Mouse (Mus musculus) heart, embryonic 16.5 days (tissue): ENCODE measurements around the gene Pja2. TPM values are rescaled to one million over a fixed set of nuclear protein-coding genes. Genes with fewer than 3 reads are reported as not detected.
"Not testable (repeated sequence)": the region's sequence is repeated elsewhere in the genome, so short reads cannot be mapped to it uniquely, and the experiment has no call there.

Experiments used
- ATAC-seq: fragments of 200-750 bp; cut with Nextera tagmentation; replicated peaks from 2 replicates; pipeline ENCODE4 v1.8.0; 2017; ENCODE audit warnings: moderate number of reproducible peaks; ENCODE audit not compliant: insufficient read depth, low FRiP score; ENCODE audit errors: extremely low read depth
- H3K27ac ChIP-seq: fragments of 300-500 bp; sonication (generic); 2 replicates; pipeline ENCODE4 v1.5.1; 2014; ENCODE audit warnings: mild to moderate bottlenecking, low read length, control low read depth, moderate library complexity
- H3K27me3 ChIP-seq: fragments of 300-500 bp; sonication (generic); 2 replicates; pipeline ENCODE4 v1.6.1; 2014; ENCODE audit warnings: low read length, mixed read lengths; ENCODE audit not compliant: control insufficient read depth, insufficient read depth
- H3K36me3 ChIP-seq: fragments of 300-500 bp; sonication (generic); 2 replicates; pipeline ENCODE4 v1.6.1; 2014; ENCODE audit not compliant: control insufficient read depth, insufficient read depth
- H3K4me1 ChIP-seq: fragments of 300-500 bp; sonication (generic); 2 replicates; pipeline ENCODE4 v1.6.1; 2014; ENCODE audit warnings: low read length, mixed read lengths; ENCODE audit not compliant: control insufficient read depth, insufficient read depth
- H3K4me2 ChIP-seq: fragments of 300-500 bp; sonication (generic); 2 replicates; pipeline ENCODE4 v1.6.1; 2014; ENCODE audit warnings: low read depth, mild to moderate bottlenecking, control low read depth, low read length
- H3K4me3 ChIP-seq: fragments of 300-500 bp; sonication (generic); 2 replicates; pipeline ENCODE4 v1.5.1; 2014; ENCODE audit warnings: mild to moderate bottlenecking, control low read depth, low read length
- H3K9ac ChIP-seq: fragments of 300-500 bp; sonication (generic); 2 replicates; pipeline ENCODE4 v1.6.1; 2014; ENCODE audit warnings: low read length, control low read depth
- H3K9me3 ChIP-seq: fragments of 300-500 bp; sonication (generic); replicated peaks from 2 replicates; pipeline ENCODE4 v1.6.1; 2016; ENCODE audit warnings: low read length; ENCODE audit not compliant: control insufficient read depth
- WGBS: fragments of 180-500 bp; shearing (Covaris S2); extraction: QIAGEN DNeasy Blood & Tissue Kit; methylation state at CpG from one replicate; pipeline ENCODE4 v1.1.7; 2014; 5-methylcytosine and 5-hydroxymethylcytosine counted together
- polyA plus RNA-seq: library from polyadenylated mRNA; unstranded; fragments of >200 nt; fragmentation: Nextera tagmentation; extraction: Ambion mirVana; gene quantifications from 2 replicates; pipeline ENCODE4 v1.2.1, GENCODE M21; 2015

Gene Pja2
- polyA plus RNA-seq, 1 experiment from 2014 or later: 83.4 TPM

DNA sequence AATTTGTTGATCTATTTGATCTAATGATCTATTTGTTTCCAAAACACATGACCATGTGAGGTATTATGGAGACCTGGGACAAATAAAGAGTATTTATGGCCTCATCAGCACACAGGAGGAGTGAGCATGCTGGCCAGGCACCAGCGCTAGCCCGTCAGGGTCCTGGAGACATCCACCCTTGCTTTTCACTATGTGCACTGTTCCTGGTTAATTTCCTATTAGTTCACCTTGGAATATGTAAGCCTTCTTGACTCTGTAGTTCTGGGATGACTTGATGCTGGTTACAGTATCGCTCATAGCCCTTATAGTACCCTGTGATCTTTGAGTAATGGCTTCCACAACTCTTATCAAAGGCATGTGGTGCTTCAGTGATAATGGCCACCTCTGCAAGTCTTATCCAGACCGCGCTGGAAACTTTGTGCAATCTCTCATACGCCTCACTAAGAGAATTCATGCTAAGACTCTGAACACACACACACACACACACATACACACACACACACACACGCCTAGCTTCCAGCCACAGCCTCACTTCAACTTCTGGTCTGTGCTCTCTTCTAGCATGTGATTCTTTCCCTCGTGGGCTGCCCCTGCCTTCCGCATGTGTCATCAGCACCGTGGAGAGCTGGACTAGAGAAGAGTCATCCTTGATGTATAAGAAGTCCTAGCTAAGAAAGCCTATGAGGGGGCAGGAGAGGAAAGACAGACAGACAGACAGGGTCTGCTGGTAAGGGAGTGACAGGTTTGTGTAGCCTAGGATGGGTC is 57.2 kb downstream of the Pja2 start:
- 59% methylated on average over 10 of the region's 10 CpGs for WGBS
- no peak for ATAC-seq
- H3K27me3 ChIP-seq: no peaks in the 10 kb centered on the region
- no peak overlapping the region for H3K27ac ChIP-seq
- no peak overlapping the region for H3K9ac ChIP-seq
- H3K4me2 ChIP-seq: no peak overlapping the region
- peaks cover 3% of the 10 kb centered on the region; the same call in 1 of the 2 replicates for H3K4me1 ChIP-seq
- H3K4me3 ChIP-seq: no peak overlapping the region
- H3K9me3 ChIP-seq: no peaks in the 10 kb centered on the region
- peaks cover 9% of the 10 kb centered on the region; the same call in 1 of the 2 replicates for H3K36me3 ChIP-seq

DNA sequence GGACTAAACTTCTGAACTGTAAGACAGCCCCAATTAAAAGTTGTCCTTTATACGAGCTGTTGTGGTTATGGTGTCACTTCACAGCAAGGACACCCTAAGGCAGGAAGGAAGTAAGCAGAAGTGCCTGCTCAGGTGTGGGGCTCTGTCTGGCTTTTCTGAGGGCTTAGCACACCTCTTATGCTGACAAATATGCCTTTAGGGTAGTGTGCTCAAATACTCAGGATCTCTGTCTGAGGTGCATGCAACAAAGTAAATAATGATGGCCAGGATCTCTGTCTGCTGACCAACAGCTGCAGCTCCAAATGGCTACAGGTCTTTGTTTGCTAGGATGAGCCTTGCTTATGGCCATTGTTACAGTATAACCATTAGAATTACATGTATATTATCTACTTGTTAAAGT is 71.1 kb downstream of the Pja2 start:
- no peak overlapping the region for H3K4me2 ChIP-seq
- H3K4me3 ChIP-seq: no peak overlapping the region
- H3K36me3 ChIP-seq: 0 out of 2 replicates have a peak, but pooled peaks cover 8% of the 10 kb centered on the region
- no peaks in the 10 kb centered on the region for H3K9me3 ChIP-seq
- no peak overlapping the region for H3K27ac ChIP-seq
- H3K27me3 ChIP-seq: no peaks in the 10 kb centered on the region
- H3K4me1 ChIP-seq: no peaks in the 10 kb centered on the region
- 76% methylated on average over 1 of the region's 1 CpGs for WGBS
- no peak for ATAC-seq
- H3K9ac ChIP-seq: no peak overlapping the region

DNA sequence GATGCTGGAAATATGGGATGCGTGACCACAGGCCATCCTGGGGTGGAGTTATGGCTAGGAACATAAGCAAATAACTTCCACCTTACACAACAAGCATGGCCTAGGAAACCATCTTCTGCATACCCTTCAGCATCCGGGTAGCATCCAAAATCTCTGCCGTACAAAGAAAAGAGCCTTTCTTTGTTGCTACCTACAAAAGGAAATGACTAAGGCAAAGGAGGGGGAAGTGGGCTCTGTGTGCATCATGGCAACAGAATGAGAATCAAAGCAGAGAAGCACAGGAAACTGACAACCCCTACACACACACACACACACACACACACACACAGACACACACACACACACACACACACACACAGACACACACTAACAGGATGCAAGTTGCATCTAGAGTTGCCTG is 83.5 kb downstream of the Pja2 start:
- Histone ChIP-seq H3K9me3 (peaks cover 5% of the 10 kb centered on the region; the same call in 1 of the 2 replicates), H3K9ac (no peak overlapping the region), H3K4me1 (no peaks in the 10 kb centered on the region), H3K4me3 (no peak overlapping the region), H3K27me3 (no peaks in the 10 kb centered on the region), H3K27ac (no peak overlapping the region), H3K36me3 (no peaks in the 10 kb centered on the region), H3K4me2 (no peak overlapping the region)
- no peak for ATAC-seq
- 64% methylated on average over 3 of the region's 3 CpGs for WGBS

DNA sequence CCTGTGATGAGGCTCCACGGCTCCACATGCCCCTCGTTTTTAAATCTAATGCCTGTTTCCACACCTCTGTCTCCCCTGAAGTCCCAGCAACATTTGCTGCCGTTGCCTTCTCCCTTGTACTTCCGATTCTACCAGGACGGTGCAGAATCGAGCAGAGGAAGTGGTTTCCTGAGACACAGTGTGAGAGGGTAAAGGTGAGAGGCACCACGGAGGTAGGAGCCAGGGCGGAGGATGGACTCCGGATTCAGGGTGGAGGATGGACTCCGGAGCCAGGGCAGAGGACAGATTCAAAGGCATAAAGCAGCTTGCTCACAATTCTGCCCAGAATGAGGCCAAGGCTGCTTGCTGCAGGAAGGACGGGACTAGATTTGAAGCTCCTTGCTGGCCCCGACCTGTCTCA is 88.8 kb downstream of the Pja2 start:
- Histone ChIP-seq H3K4me2 (no peak overlapping the region), H3K9ac (no peak overlapping the region), H3K4me3 (no peak overlapping the region), H3K9me3 (no peaks in the 10 kb centered on the region), H3K36me3 (no peaks in the 10 kb centered on the region), H3K27me3 (no peaks in the 10 kb centered on the region), H3K27ac (no peak overlapping the region), H3K4me1 (no peaks in the 10 kb centered on the region)
- 62% methylated on average over 12 of the region's 12 CpGs for WGBS
- no peak for ATAC-seq

DNA sequence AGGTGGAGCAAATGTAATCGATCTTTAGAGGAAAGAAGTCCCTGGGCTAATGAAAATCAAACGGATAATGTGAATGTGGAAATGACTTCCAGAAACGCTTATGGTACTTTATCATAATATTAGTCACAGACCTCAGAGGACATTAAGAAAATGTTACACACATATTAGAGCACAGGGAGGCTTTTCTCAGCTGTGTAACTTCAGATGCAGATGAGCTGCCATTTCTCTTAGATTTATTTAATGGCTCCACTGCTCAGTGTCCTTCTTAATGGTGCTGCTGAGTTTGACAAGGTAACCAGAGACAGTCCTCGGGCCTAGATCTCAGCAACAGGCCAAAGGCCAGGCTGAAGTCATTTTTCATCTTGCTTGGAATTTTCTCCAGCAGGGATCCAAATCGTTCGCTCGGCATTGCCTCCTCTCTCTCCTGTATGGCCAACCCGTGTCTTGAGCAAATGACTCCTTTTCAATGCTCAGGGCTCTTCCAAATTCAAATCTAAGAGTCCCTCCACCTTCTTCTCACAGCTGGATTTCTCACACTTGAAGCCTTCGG is 89.3 kb downstream of the Pja2 start:
- no peak overlapping the region for H3K4me2 ChIP-seq
- no peak overlapping the region for H3K9ac ChIP-seq
- no peak overlapping the region for H3K4me3 ChIP-seq
- H3K27me3 ChIP-seq: no peaks in the 10 kb centered on the region
- WGBS: 63% methylated on average over 9 of the region's 9 CpGs
- no peaks in the 10 kb centered on the region for H3K4me1 ChIP-seq
- H3K36me3 ChIP-seq: no peaks in the 10 kb centered on the region
- no peak for ATAC-seq
- H3K27ac ChIP-seq: no peak overlapping the region
- no peaks in the 10 kb centered on the region for H3K9me3 ChIP-seq

DNA sequence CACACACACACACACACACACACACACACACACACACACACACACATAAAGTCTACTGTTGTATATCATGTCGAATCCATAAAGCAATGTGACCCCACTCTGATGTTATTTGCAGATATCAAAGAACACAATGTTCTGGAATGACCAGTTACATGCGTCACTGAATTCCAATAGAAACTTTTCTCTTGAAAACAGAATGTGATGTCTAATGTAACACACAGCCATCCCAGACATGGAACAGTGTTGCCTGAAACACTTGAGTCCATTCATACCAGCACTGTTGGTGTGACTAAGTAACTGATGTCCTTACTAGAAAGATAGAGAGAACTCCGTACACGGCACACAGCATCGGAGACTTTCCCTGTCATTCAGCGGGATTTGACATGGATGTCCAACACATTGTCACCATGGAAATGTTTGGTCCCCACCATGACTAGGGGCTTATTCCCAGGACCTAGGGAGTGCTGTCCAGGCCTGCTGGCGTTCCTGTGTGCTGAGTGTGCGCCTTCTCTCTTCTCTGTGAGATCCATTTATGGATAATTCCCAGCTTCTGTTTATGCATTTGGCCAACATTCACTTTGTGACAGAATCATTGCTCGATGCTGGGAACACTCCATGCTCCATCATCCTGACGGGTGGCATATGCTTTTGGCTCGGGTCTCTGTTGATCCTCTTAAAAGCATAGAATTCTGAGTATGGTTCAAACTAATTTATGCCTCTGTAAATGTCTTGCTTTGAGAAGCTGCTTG is 90.0 kb downstream of the Pja2 start:
- Histone ChIP-seq H3K4me1 (no peaks in the 10 kb centered on the region), H3K4me2 (no peak overlapping the region), H3K36me3 (no peaks in the 10 kb centered on the region), H3K27me3 (no peaks in the 10 kb centered on the region), H3K9me3 (no peaks in the 10 kb centered on the region), H3K27ac (no peak overlapping the region), H3K9ac (no peak overlapping the region), H3K4me3 (no peak overlapping the region)
- ATAC-seq: no peak
- WGBS: 78% methylated on average over 11 of the region's 11 CpGs

DNA sequence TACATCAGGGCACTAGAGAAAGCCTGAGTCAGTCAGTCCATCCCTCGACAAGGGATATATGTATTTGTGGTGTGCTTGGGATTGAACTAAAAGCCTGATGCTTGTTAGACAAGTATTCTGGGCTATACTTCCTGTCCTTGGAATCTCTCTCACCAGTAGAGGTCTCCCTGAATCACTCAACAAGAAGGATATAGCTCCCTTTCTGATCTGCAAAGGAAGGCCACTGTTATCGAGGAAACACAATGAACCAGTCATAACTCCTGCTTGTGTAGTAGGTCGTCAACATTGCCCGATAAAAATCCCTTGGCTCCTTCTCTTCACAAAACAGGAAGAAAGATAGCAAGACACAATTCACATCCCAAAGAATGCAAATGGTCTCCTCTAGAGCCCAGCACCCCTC is 99.6 kb downstream of the Pja2 start:
- H3K4me1 ChIP-seq: no peaks in the 10 kb centered on the region
- ATAC-seq: no peak

DNA sequence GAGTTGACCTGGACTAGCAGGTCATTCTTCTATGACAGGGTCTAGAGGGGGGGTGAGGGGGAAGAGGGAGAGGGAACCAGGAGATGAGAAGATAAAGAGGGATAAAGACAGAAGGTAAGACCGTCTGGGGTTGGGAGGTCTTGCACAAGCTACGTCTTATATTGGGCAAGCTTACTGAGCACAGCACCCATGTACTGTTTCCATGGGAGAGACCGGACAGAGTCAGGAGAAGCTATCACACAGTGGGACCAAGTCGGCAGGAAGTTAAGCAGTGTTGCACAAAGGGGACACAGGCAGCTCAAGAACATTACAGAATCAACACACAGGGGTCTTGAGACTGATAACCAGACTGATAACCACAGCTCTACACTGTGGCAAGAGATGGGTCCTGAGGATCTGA is 100.1 kb downstream of the Pja2 start:
- not testable (repeated sequence) for H3K4me3 ChIP-seq, ATAC-seq, H3K4me2 ChIP-seq, H3K27ac ChIP-seq, H3K9me3 ChIP-seq, H3K36me3 ChIP-seq, H3K9ac ChIP-seq, H3K4me1 ChIP-seq, H3K27me3 ChIP-seq
- WGBS: 85% methylated on average over 4 of the region's 4 CpGs

More for the DNA sequence above, 99.6 kb downstream of the Pja2 start:
- no peaks in the 10 kb centered on the region for H3K27me3 ChIP-seq
- H3K9ac ChIP-seq: no peak overlapping the region
- H3K36me3 ChIP-seq: no peaks in the 10 kb centered on the region
- H3K9me3 ChIP-seq: no peaks in the 10 kb centered on the region
- WGBS: 39% methylated on average over 4 of the region's 4 CpGs
- H3K4me3 ChIP-seq: no peak overlapping the region
- H3K4me2 ChIP-seq: no peak overlapping the region
- H3K27ac ChIP-seq: no peak overlapping the region

DNA sequence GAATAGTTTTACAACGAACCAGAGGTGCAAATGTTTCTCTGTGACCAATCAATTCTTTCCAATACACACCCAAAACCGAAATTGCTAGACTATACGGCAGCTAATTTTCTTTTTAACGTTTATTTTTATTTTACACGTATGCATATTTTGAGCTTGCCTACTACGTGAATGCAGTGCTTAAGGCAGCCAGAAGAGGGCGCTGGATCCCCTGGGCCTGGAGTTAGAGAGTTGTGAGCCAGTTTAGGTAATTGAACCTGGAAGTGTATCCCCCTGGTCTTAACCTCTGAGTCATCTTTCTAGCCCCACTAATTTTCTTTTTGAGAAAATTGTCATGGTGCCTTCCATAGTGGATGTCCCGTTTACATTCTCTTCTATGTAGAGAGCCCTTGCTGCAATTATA is 100.5 kb downstream of the Pja2 start:
- no peak overlapping the region for H3K27ac ChIP-seq
- H3K9ac ChIP-seq: no peak overlapping the region
- no peaks in the 10 kb centered on the region for H3K9me3 ChIP-seq
- no peak overlapping the region for H3K4me3 ChIP-seq
- WGBS: 74% methylated on average over 8 of the region's 8 CpGs
- no peak for ATAC-seq
- H3K36me3 ChIP-seq: no peaks in the 10 kb centered on the region
- no peaks in the 10 kb centered on the region for H3K4me1 ChIP-seq
- no peak overlapping the region for H3K4me2 ChIP-seq
- H3K27me3 ChIP-seq: no peaks in the 10 kb centered on the region
